Mouse (Mus musculus) CH12.LX (cell line): Measurements from ENCODE around the gene Coa4.

Experiments used
- CTCF ChIP-seq, 2 experiments: IDR thresholded peaks in 1 of 2; conservative IDR thresholded peaks in 1 of 2; 2 replicates each; pipeline ENCODE4 v1.5.1; 2011 to 2012; ENCODE audit warnings: low read depth in 2 of 2, low read length in 2 of 2, improper control_type of control experiment in 1 of 2, inconsistent platforms in 1 of 2, mild to moderate bottlenecking in 1 of 2, moderate library complexity in 1 of 2
- IRF4 ChIP-seq: IDR thresholded peaks from 2 replicates; pipeline ENCODE4 v1.6.1; 2014; ENCODE audit warnings: low read depth, mild to moderate bottlenecking, inconsistent platforms, low read length, improper control_type of control experiment
- MYC ChIP-seq: IDR thresholded peaks from 2 replicates; pipeline ENCODE4 v1.6.1; 2011; ENCODE audit warnings: low read depth, mild to moderate bottlenecking, improper control_type of control experiment, low read length
- POLR2A ChIP-seq: IDR thresholded peaks from 2 replicates; pipeline ENCODE4 v1.6.1; 2011; ENCODE audit warnings: low read depth, mild to moderate bottlenecking, improper control_type of control experiment, low read length
- RAD21 ChIP-seq: IDR thresholded peaks from 2 replicates; pipeline ENCODE4 v1.6.1; 2011; ENCODE audit warnings: low read depth, mild to moderate bottlenecking, low read length, improper control_type of control experiment, moderate library complexity

- TF ChIP-seq CTCF (conservative IDR thresholded peaks at IDR 0.05 in 1 of 2, IDR thresholded peaks at IDR 0.05 in 1 of 2; ENCODE audit: low read depth in 2 of 2, low read length in 2 of 2) (peak in 1 of 2 experiments; percentile 41; a peak in 2 of 4 replicates), MYC (no peak), POLR2A (no peak), RAD21 (peak; percentile 13), IRF4 (no peak)
Measured at GRCm38 (mm10) chr7:100550338-100551007, 13.6 kb downstream of the Coa4 start.
